Mouse (Mus musculus): ENCODE measurements at regions not wholly inside any gene's neighbourhood (a gene's known extent, or its start where the extent isn't known, plus 50 kb on each side); places are given as distances from the start of the nearest gene placed in this dataset.

DNA sequence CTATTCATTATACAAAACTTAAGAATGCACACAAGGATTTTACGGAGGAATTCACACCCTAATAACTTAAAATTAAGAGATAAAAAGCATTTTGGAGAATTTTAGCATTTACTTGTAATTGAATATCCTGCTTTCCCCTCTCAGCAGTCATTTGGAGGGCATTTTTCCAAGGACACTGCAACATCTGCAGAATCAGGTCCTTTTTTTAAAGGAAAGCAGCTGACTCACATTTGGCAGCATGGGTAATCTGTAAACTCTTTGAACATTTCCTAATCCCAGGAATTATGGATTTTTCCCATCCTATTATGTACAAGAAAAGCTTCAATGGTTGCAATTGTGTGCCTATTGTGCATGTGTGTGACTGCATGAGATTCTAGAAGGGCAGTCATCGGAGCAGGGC, 112.0 kb downstream of the Gm19410 start:
- peak in 1 of 2 experiments; percentile 19 for DNase-seq (ENCODE audit: inconsistent age in 2 of 2, low spot score in 1 of 2)

DNA sequence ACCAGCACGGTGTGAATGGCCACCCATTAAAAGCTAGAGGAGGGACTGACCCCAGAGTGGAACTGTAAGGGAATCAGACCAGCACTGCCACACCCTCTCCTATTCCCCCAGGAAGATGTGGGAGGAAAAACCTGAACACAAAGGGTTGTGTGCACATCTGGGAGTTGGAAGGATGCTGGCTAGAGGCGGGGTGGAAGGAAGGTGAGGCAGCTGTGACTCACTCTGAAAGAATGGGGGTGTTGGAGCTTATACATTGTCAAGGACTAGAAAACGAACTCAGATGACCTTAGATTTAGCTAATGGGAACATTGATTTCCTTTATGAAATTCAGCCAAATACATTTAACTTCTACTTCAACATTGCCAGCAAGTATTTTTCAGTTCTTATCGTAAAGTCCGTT, 116.2 kb downstream of the Gm19410 start:
- peak in 1 of 2 experiments; percentile 26 for DNase-seq (ENCODE audit: inconsistent age in 2 of 2, low spot score in 1 of 2)

GRCm38 (mm10) chr8:35882638-35883455, 117.3 kb downstream of the Gm19410 start:
- DNase-seq (ENCODE audit: inconsistent age in 2 of 2, low spot score in 1 of 2) = peak; percentile 22 to 59

DNA sequence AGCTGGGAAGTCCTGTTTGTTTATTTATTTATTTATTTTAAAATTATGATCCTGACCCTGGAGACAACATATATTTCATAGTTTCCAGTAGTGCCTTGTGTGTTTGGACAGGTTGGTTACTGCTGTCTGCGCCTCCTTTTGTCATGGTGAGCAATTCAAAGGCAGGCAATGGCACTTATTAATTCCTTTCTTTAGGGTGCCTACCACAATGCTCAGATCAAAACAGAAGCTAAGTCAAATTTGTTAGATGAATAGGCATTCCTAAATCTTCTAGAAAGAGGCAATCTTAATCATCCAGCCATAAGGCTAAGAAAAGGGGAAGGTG, 117.8 kb downstream of the Gm19410 start:
- no peak for DNase-seq (ENCODE audit: inconsistent age in 2 of 2, low spot score in 1 of 2)

- DNase-seq (ENCODE audit: inconsistent age in 2 of 2, low spot score in 1 of 2) = peak in 1 of 2 experiments; percentile 13
Measured at GRCm38 (mm10) chr8:35884545-35884944, 119.0 kb downstream of the Gm19410 start.

GRCm38 (mm10) chr8:35890083-35890482, 124.5 kb downstream of the Gm19410 start:
- no peak for DNase-seq (ENCODE audit: inconsistent age in 2 of 2, low spot score in 1 of 2)

DNA sequence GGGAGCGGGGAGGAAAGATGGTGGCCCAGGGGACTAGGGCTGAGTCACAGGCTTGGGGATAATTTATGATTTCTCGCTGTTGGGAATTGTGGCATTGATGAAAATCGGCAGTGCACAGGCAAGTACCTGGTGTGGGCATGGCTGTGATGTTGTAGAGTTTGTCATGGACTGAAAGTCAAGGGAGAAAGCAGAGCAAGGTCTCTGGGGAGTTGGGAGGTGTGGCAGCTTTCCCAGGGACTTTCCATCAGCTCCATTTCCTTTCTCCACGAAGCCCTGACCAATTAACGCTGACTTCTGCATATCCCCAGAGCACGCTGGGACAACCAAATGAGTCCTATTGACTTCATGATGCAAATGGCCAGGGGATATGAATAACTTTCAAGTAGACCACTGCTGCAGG, 126.2 kb downstream of the Gm19410 start:
- DNase-seq (ENCODE audit: inconsistent age in 2 of 2, low spot score in 1 of 2) = no peak

GRCm38 (mm10) chr8:35898493-35898892, 132.9 kb downstream of the Gm19410 start:
- DNase-seq (ENCODE audit: inconsistent age in 2 of 2, low spot score in 1 of 2) = no peak

- no peak for DNase-seq (ENCODE audit: inconsistent age in 2 of 2, low spot score in 1 of 2)
Measured at GRCm38 (mm10) chr8:35901490-35901889, 135.9 kb downstream of the Gm19410 start.

GRCm38 (mm10) chr8:35904711-35905450, 139.3 kb downstream of the Gm19410 start:
- DNase-seq (ENCODE audit: inconsistent age in 2 of 2, low spot score in 1 of 2) = peak in 1 of 2 experiments; percentile 35

DNA sequence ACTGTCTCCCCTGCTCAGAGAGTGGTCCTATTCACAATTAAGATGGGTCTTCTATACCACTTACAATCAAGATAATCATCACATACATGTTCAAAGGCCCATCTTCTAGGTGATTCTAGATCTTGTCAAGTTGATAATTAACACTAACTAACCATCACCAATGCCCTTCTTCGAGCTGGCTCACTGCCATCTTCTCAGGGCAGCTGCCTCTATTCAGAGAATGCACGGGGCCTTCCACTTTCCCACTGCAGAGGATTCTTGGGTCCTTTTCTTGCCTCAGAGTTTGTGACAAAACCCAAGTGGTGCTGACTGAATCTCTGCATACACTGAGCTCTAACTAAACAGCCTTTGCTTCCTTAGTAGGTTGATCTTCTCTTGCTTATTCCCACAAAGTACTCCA, 142.4 kb downstream of the Gm19410 start:
- no peak for DNase-seq (ENCODE audit: inconsistent age in 2 of 2, low spot score in 1 of 2)

- DNase-seq (ENCODE audit: inconsistent age in 2 of 2, low spot score in 1 of 2) = no peak
Measured at GRCm38 (mm10) chr8:35912264-35912663, 146.7 kb downstream of the Gm19410 start.

DNA sequence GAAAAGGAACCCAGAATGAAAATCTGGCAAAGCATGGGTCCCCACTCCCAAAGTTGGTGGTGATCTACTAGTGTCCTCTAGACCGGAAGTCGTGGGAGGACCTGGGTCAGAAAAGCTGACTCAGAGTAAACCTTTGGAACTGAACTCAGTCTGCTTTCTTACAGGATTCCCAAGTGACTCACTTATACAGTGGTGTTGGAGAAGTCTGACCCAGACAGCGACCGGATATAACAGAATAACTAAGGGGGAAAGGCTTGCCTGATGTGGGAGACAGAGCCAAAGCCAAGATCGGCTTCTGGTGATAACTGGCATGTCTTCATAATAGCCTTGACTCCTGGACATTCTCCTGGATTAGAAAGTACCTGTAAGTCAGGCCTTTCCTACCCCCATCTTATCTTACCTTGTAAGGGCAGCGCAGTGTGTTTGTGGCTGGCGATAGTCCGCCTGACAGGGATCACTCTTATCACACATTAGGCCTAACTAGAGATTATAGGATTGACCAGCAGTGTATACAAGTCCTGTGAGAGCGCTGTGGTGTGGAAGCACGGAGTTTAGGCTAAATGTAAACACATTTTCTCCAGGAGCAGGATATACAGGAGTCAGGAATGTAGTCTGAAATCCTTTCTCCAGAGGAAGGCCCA, 150.4 kb downstream of the Gm19410 start:
- DNase-seq (ENCODE audit: inconsistent age in 2 of 2, low spot score in 1 of 2) = peak in 1 of 2 experiments; percentile 27

GRCm38 (mm10) chr8:35917573-35917972, 152.0 kb downstream of the Gm19410 start:
- no peak for DNase-seq (ENCODE audit: inconsistent age in 2 of 2, low spot score in 1 of 2)

DNA sequence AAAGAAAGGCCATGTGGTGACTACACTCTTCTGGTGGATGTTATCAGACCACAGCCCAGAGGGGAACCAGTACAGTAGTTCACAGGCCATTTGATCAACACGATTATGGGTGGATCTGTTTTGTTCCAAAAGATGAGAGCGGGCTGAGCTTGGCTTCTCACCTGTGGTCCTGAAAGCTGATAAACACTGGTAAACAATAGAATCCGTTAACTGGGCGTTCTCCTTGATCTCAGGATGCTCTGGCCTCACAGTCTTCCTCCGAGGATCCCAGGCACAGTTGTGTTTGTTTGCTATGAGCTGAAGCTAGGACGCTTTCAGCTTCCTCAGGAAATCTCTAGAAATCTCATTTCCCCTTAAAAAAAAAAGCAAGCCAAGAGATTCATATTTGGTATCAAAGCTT, 153.9 kb downstream of the Gm19410 start:
- DNase-seq (ENCODE audit: inconsistent age in 2 of 2, low spot score in 1 of 2) = peak; percentile 14 to 45

DNA sequence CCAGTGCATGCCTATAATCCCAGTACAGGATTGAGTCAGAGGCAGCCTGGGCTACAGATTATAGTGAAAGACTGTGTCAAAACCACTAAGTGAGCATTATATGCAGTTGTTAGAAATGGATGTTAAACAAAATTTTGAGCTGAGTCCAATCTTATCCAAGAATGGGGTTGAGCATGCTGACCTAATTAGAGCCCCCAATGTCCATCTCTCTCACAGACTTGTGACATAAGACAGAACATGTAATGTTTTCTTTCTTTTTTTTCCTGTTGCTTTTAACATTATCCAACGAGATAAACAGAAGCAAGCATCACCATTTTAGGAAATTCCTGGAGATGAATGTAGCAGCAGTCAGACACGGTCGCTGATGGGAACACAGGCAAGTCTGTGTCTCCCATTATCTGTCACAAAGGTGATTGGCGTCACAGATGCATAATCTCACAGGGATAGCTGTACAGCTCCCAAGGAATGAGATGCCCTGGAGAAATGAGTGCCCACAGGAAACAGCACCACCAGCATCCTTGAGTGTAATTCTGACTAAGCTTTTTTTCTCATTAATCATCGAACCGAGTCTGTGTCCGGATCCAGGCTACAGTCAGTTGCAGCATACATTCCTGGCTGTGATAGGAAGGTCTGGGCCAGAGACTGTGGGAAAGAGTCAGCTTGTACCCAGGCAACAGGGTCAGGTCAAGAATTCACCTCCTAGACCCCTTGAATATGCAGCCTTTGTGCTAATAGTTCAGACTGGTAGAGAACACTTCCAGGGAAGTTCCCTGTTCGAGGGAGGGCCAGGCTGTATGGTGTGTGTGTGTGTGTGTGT, 154.5 kb downstream of the Gm19410 start:
- peak; percentile 13 to 57 for DNase-seq (ENCODE audit: inconsistent age in 2 of 2, low spot score in 1 of 2)

GRCm38 (mm10) chr8:35924026-35924425, 158.4 kb downstream of the Gm19410 start:
- no peak for DNase-seq (ENCODE audit: inconsistent age in 2 of 2, low spot score in 1 of 2)

- peak in 1 of 2 experiments; percentile 31 for DNase-seq (ENCODE audit: inconsistent age in 2 of 2, low spot score in 1 of 2)
Measured at GRCm38 (mm10) chr8:35927408-35927871, 161.8 kb downstream of the Gm19410 start.

- DNase-seq (ENCODE audit: inconsistent age in 2 of 2, low spot score in 1 of 2) = no peak
Measured at GRCm38 (mm10) chr8:35930291-35930690, 164.7 kb downstream of the Gm19410 start.

DNA sequence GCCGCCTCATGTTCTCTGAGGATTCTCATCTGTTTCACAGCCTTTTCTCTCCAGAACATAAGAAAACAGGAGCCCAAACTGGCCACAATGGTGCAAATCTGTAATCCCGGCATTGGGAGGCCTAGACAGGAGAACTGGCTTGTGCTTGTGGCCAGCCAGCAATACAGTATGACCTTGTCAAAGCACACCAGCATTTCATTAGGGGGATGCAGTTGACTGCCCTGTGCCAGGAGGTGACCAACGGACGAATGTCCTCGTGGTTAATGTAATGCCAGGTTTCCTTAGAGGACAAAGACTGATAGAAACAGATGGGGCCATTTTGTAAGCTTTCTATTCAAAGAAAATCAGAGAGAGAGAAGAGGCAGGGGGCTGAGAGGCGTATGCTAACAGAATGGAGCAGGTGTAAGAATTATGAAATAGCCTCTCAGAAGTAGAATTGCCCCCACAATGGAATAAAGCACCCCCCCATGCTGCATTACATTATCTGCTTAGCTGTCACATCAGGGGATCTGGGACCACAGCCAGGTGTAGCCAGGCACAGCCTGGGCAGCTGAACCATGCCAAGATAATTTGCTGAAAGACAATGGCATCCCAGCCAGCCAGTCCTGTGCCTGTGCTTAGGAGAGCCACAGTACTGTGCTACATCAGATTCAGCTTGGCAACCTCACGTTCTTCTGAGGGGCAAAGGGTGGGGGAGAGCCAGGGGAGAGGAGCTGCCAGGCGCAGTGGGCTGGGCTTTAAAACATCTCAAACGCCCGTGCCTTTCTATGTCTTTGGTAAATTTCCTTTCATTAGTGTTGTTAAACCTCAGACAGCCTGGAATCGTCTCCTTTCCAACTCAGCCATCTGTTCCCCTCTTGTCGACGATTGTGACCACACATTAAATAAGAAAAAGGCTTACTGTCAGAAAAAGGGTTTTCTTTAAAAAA, 167.9 kb downstream of the Gm19410 start:
- no peak for DNase-seq (ENCODE audit: inconsistent age in 2 of 2, low spot score in 1 of 2)

Data from adrenal gland, adult (tissue).